Mouse (Mus musculus): ENCODE data around the gene Gabbr2.

- TF ChIP-seq CTCF (IDR thresholded peaks at IDR 0.05; ENCODE audit: borderline replicate concordance, insufficient read depth, low read depth, low read length) (no peak), POLR2A (IDR thresholded peaks at IDR 0.05; ENCODE audit: borderline replicate concordance, insufficient read depth, low read length) (no peak)
These were observed 180.5 kb downstream of the Gabbr2 start for GRCm38 (mm10) chr4:46811165-46811564.

Measured in cerebellum, adult 2 months (tissue).